Mouse (Mus musculus): ENCODE measurements at regions not wholly inside any gene's neighbourhood (a gene's known extent, or its start where the extent isn't known, plus 50 kb on each side); places are given as distances from the start of the nearest gene placed in this dataset.

- TF ChIP-seq GATA1 (IDR thresholded peaks at IDR 0.05; ENCODE audit: borderline replicate concordance, low read length) (no peak), FLI1 (IDR thresholded peaks at IDR 0.05; ENCODE audit: low read length) (no peak)
Observed at GRCm38 (mm10) chr12:7774127-7774526, 203.3 kb upstream of the Apob start.

Data from megakaryocyte, embryonic 14.5 days (primary cell).